Mouse (Mus musculus) intestine, embryonic 14.5 days (tissue): ENCODE results near the gene Isg20l2. TPM values are rescaled to one million over a fixed set of nuclear protein-coding genes. Genes with fewer than 3 reads are reported as not detected.

Experiments used
- ATAC-seq: fragments of 200-750 bp; cut with Nextera tagmentation; replicated peaks from 2 replicates; pipeline ENCODE4 v1.8.0; 2017; ENCODE audit warnings: low read depth, moderate number of reproducible peaks, moderate TSS enrichment, moderate library complexity; ENCODE audit not compliant: low FRiP score, low TSS enrichment
- DNase-seq: peaks from one replicate; pipeline ENCODE4 v3.0.0-alpha.2; 2018; ENCODE audit warnings: low spot score
- H3K27ac ChIP-seq: fragments of 300-500 bp; sonication (generic); 2 replicates; pipeline ENCODE4 v1.5.1; 2014; ENCODE audit warnings: low read depth, mild to moderate bottlenecking, control low read depth
- H3K27me3 ChIP-seq: fragments of 300-500 bp; sonication (generic); replicated peaks from 2 replicates; pipeline ENCODE4 v1.6.1; 2014; ENCODE audit warnings: low read length, control low read depth; ENCODE audit not compliant: control insufficient read depth, insufficient read depth
- H3K36me3 ChIP-seq: fragments of 300-500 bp; sonication (generic); 2 replicates; pipeline ENCODE4 v1.6.1; 2014; ENCODE audit warnings: low read length, control low read depth; ENCODE audit not compliant: control insufficient read depth, insufficient read depth
- H3K4me1 ChIP-seq: fragments of 300-500 bp; sonication (generic); replicated peaks from 2 replicates; pipeline ENCODE4 v1.6.1; 2014; ENCODE audit warnings: low read length, control low read depth, mixed read lengths; ENCODE audit not compliant: control insufficient read depth, insufficient read depth
- H3K4me2 ChIP-seq: fragments of 300-500 bp; sonication (generic); 2 replicates; pipeline ENCODE4 v1.6.1; 2014; ENCODE audit warnings: low read length
- H3K4me3 ChIP-seq: fragments of 300-500 bp; sonication (generic); 2 replicates; pipeline ENCODE4 v1.5.1; 2014; ENCODE audit warnings: low read depth, low read length, control low read depth, mixed read lengths
- H3K9ac ChIP-seq: fragments of 300-500 bp; sonication (generic); 2 replicates; pipeline ENCODE4 v1.6.1; 2014; ENCODE audit warnings: mild to moderate bottlenecking, low read length
- H3K9me3 ChIP-seq: fragments of 300-500 bp; sonication (generic); 2 replicates; pipeline ENCODE4 v1.6.1; 2016; ENCODE audit warnings: low read length, control low read depth; ENCODE audit not compliant: control insufficient read depth
- WGBS: fragments of 180-500 bp; shearing (Covaris S2); extraction: QIAGEN DNeasy Blood & Tissue Kit; methylation state at CpG from one replicate; pipeline ENCODE4 v1.1.7; 2014; 5-methylcytosine and 5-hydroxymethylcytosine counted together
- polyA plus RNA-seq: library from polyadenylated mRNA; unstranded; fragments of >200 nt; fragmentation: Nextera tagmentation; extraction: Ambion mirVana; gene quantifications from 2 replicates; pipeline ENCODE4 v1.2.1, GENCODE M21; 2014

Gene Isg20l2
- polyA plus RNA-seq, 1 experiment from 2014 or later = 32.8 TPM

- H3K4me2 ChIP-seq = peak overlapping the region; percentile 84
- no peak overlapping the region for H3K9ac ChIP-seq
- H3K27me3 ChIP-seq = no peaks in the 10 kb centered on the region
- H3K4me1 ChIP-seq = peaks cover 5% of the 10 kb centered on the region
- H3K4me3 ChIP-seq = peak overlapping the region; percentile 72; the same call in 1 of the 2 replicates
- WGBS = 84% methylated on average over 1 of the region's 1 CpGs
- no peak for ATAC-seq
- peaks cover 65% of the 10 kb centered on the region for H3K36me3 ChIP-seq
- DNase-seq = no peak
- H3K9me3 ChIP-seq = no peaks in the 10 kb centered on the region
- H3K27ac ChIP-seq = peak overlapping the region; percentile 88; the same call in 1 of the 2 replicates
Observed at GRCm38 (mm10) chr3:87918551-87918950, 11.6 kb upstream of the Isg20l2 start.

- Histone ChIP-seq H3K27me3 (no peaks in the 10 kb centered on the region), H3K4me3 (peak within 1 kb of the TSS; percentile 72), H3K9me3 (no peaks in the 10 kb centered on the region), H3K36me3 (peaks cover 65% of the 10 kb centered on the region), H3K27ac (peak within 1 kb of the TSS; percentile 88), H3K4me1 (peaks cover 5% of the 10 kb centered on the region), H3K9ac (peak within 1 kb of the TSS; percentile 72), H3K4me2 (peak within 1 kb of the TSS; percentile 84)
- WGBS = under 1% methylated on average over 30 of the region's 30 CpGs
- ATAC-seq (peak; percentile 77), DNase-seq (peak; percentile 86)
Observed at GRCm38 (mm10) chr3:87919336-87920108, 10.6 kb upstream of the Isg20l2 start, which contains the start of gene Mrpl24. Gene Mrpl24 (plus strand): TSS chr3:87919506.

- ATAC-seq = no peak
- H3K9me3 ChIP-seq = no peaks in the 10 kb centered on the region
- no peaks in the 10 kb centered on the region for H3K27me3 ChIP-seq
- peak overlapping the region; percentile 72 for H3K9ac ChIP-seq
- peak overlapping the region; percentile 84 for H3K4me2 ChIP-seq
- 65% methylated on average over 9 of the region's 9 CpGs for WGBS
- H3K4me3 ChIP-seq = peak overlapping the region; percentile 72
- no peak overlapping the region for H3K27ac ChIP-seq
- no peak for DNase-seq
- peaks cover 5% of the 10 kb centered on the region for H3K4me1 ChIP-seq
- peaks cover 65% of the 10 kb centered on the region for H3K36me3 ChIP-seq
Observed at GRCm38 (mm10) chr3:87920270-87920943, 9.7 kb upstream of the Isg20l2 start.

GRCm38 (mm10) chr3:87924996-87925395 is 5.1 kb upstream of the Isg20l2 start:
- no peak overlapping the region for H3K4me3 ChIP-seq
- H3K36me3 ChIP-seq = peaks cover 65% of the 10 kb centered on the region
- H3K27ac ChIP-seq = no peak overlapping the region
- ATAC-seq (no peak), DNase-seq (no peak)
- peaks cover 7% of the 10 kb centered on the region for H3K4me1 ChIP-seq
- no peaks in the 10 kb centered on the region for H3K9me3 ChIP-seq
- no peaks in the 10 kb centered on the region for H3K27me3 ChIP-seq
- 81% methylated on average over 7 of the region's 7 CpGs for WGBS
- H3K9ac ChIP-seq = no peak overlapping the region
- no peak overlapping the region for H3K4me2 ChIP-seq

- no peaks in the 10 kb centered on the region for H3K9me3 ChIP-seq
- H3K27ac ChIP-seq = no peak overlapping the region
- no peaks in the 10 kb centered on the region for H3K27me3 ChIP-seq
- no peak overlapping the region for H3K9ac ChIP-seq
- DNase-seq (no peak), ATAC-seq (no peak)
- peaks cover 70% of the 10 kb centered on the region for H3K36me3 ChIP-seq
- H3K4me3 ChIP-seq = no peak overlapping the region
- peaks cover 19% of the 10 kb centered on the region for H3K4me1 ChIP-seq
- no peak overlapping the region for H3K4me2 ChIP-seq
- WGBS = 92% methylated on average over 5 of the region's 5 CpGs
Observed at GRCm38 (mm10) chr3:87927452-87927851, 2.7 kb upstream of the Isg20l2 start.

- Histone ChIP-seq H3K4me1 (peaks cover 19% of the 10 kb centered on the region), H3K4me2 (peak overlapping the region; percentile 67), H3K4me3 (peak overlapping the region; percentile 82), H3K27ac (peak overlapping the region; percentile 83), H3K27me3 (no peaks in the 10 kb centered on the region), H3K36me3 (peaks cover 69% of the 10 kb centered on the region), H3K9me3 (no peaks in the 10 kb centered on the region), H3K9ac (peak overlapping the region; percentile 77)
- WGBS = 6% methylated on average over 26 of the region's 26 CpGs
- peak; percentile 34 for ATAC-seq
- no peak for DNase-seq
Observed at GRCm38 (mm10) chr3:87929341-87930077, 605 bp upstream of the Isg20l2 start.

GRCm38 (mm10) chr3:87934026-87934425 is 3.9 kb downstream of the Isg20l2 start:
- H3K4me1 ChIP-seq = peaks cover 24% of the 10 kb centered on the region
- H3K36me3 ChIP-seq = peaks cover 66% of the 10 kb centered on the region
- no peaks in the 10 kb centered on the region for H3K9me3 ChIP-seq
- DNase-seq = no peak
- no peaks in the 10 kb centered on the region for H3K27me3 ChIP-seq
- no peak overlapping the region for H3K27ac ChIP-seq
- ATAC-seq = no peak
- no peak overlapping the region for H3K9ac ChIP-seq
- H3K4me2 ChIP-seq = no peak overlapping the region
- WGBS = 83% methylated on average over 5 of the region's 5 CpGs
- no peak overlapping the region for H3K4me3 ChIP-seq

GRCm38 (mm10) chr3:87934501-87934900 is 4.4 kb downstream of the Isg20l2 start:
- peaks cover 20% of the 10 kb centered on the region for H3K4me1 ChIP-seq
- 59% methylated on average over 4 of the region's 4 CpGs for WGBS
- H3K9ac ChIP-seq = no peak overlapping the region
- no peak overlapping the region for H3K27ac ChIP-seq
- no peak for DNase-seq
- peaks cover 71% of the 10 kb centered on the region for H3K36me3 ChIP-seq
- ATAC-seq = no peak
- H3K4me3 ChIP-seq = no peak overlapping the region
- no peaks in the 10 kb centered on the region for H3K9me3 ChIP-seq
- no peak overlapping the region for H3K4me2 ChIP-seq
- no peaks in the 10 kb centered on the region for H3K27me3 ChIP-seq
